Mouse (Mus musculus) olfactory bulb, adult 2 months (tissue): Measurements from ENCODE around the gene Rasgef1b. TPM values are rescaled to one million over a fixed set of nuclear protein-coding genes. Genes with fewer than 3 reads are reported as not detected.

Experiments
- H3K27ac ChIP-seq: fragments of 200-500 bp; 2 replicates; pipeline ENCODE4 v1.5.1; 2012; ENCODE audit warnings: low read depth, low read length; ENCODE audit not compliant: insufficient read depth
- H3K4me1 ChIP-seq: fragments of 200-500 bp; 2 replicates; pipeline ENCODE4 v1.6.1; 2012; ENCODE audit warnings: low read length; ENCODE audit not compliant: control insufficient read depth, insufficient read depth
- H3K4me3 ChIP-seq: fragments of 200-500 bp; 2 replicates; pipeline ENCODE4 v1.5.1; 2012; ENCODE audit warnings: mild to moderate bottlenecking, low read depth, low read length, moderate library complexity; ENCODE audit not compliant: insufficient read depth
- CTCF ChIP-seq: fragments of 200-500 bp; IDR thresholded peaks from 2 replicates; pipeline ENCODE4 v1.5.1; 2012; ENCODE audit warnings: low read depth, mild to moderate bottlenecking, low read length, moderate library complexity; ENCODE audit not compliant: insufficient read depth
- POLR2A ChIP-seq: fragments of 200-500 bp; IDR thresholded peaks from 2 replicates; pipeline ENCODE4 v1.6.1; 2012; ENCODE audit warnings: mild to moderate bottlenecking, low read depth, low read length, moderate library complexity; ENCODE audit not compliant: insufficient read depth
- WGBS: fragments of 180-500 bp; shearing (Covaris S2); methylation state at CpG from one replicate; pipeline ENCODE4 v1.1.7; 2018; 5-methylcytosine and 5-hydroxymethylcytosine counted together
- polyA plus RNA-seq: library from polyadenylated mRNA; stranded (reverse); fragments of >200 nt; gene quantifications from 2 replicates; pipeline ENCODE4 v1.2.4, GENCODE M21; 2012; ENCODE audit warnings: low replicate concordance; ENCODE audit not compliant: missing spikeins, insufficient read depth, insufficient read length

Gene Rasgef1b
- polyA plus RNA-seq, 1 experiment = not detected

GRCm38 (mm10) chr5:99174608-99175385 is 554.1 kb downstream of the Rasgef1b start:
- H3K27ac ChIP-seq = no peak overlapping the region
- WGBS = 85% methylated on average over 8 of the region's 8 CpGs
- no peaks in the 10 kb centered on the region for H3K4me1 ChIP-seq
- no peak overlapping the region for H3K4me3 ChIP-seq
- no peak for TF ChIP-seq CTCF
- TF ChIP-seq POLR2A = no peak

DNA sequence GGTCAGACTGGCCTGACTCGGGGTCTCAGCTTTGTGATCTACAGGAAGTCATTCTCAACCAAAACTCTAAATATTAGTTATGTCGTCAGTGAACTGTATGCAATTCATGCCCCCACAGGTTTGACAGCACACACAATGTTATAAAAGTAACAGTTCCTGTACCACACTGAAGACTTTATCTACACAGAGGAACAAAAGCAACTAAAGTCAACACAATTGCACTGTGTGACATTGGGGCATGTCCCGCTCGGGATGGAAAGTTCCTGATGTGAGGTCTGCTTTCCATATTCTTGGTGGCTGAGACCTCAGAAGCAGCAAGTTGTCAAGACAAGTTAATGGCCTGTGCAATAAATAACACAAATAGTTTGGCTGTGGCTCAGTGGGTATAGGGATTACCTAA is 559.0 kb downstream of the Rasgef1b start:
- no peaks in the 10 kb centered on the region for H3K4me1 ChIP-seq
- no peak overlapping the region for H3K27ac ChIP-seq
- H3K4me3 ChIP-seq = no peak overlapping the region
- 86% methylated on average over 4 of the region's 4 CpGs for WGBS
- no peak for TF ChIP-seq POLR2A
- no peak for TF ChIP-seq CTCF

GRCm38 (mm10) chr5:99167767-99168166 is 561.1 kb downstream of the Rasgef1b start:
- Histone ChIP-seq H3K27ac (no peak overlapping the region), H3K4me3 (no peak overlapping the region), H3K4me1 (no peaks in the 10 kb centered on the region)
- TF ChIP-seq CTCF = no peak
- 95% methylated on average over 5 of the region's 5 CpGs for WGBS

Other genes with a start within 250 kb of the Rasgef1b start
- not detected in 2 replicates for gene Vamp9, start 177.2 kb upstream of the Rasgef1b start, polyA plus RNA-seq
- gene Hnrnpd, start 249.9 kb upstream of the Rasgef1b start, polyA plus RNA-seq = 775 TPM in 1 of 2 replicates, not detected in the other
- gene 4930524J08Rik, start 250.0 kb upstream of the Rasgef1b start, polyA plus RNA-seq = not detected in 2 replicates